Mouse (Mus musculus) telencephalon, adult 2 months (tissue): ENCODE measurements around the gene Fgf9.

Source experiments
- DNase-seq: peaks from one replicate; pipeline ENCODE4 v3.0.0-alpha.2; 2011; ENCODE audit warnings: low read depth, low spot score

Gene Fgf9

GRCm38 (mm10) chr14:58070481-58071119 lies at the start of gene Fgf9:
TSS of gene Fgf9 (plus strand) at chr14:58070547.
- no peak for DNase-seq

GRCm38 (mm10) chr14:58034567-58034966 lies 35.8 kb upstream of the Fgf9 start:
- DNase-seq = peak; percentile 29

GRCm38 (mm10) chr14:58036174-58036573 lies 34.2 kb upstream of the Fgf9 start:
- no peak for DNase-seq

- no peak for DNase-seq
These were observed 23.6 kb upstream of the Fgf9 start for GRCm38 (mm10) chr14:58046639-58047284.

- DNase-seq = no peak
These were observed 19.7 kb upstream of the Fgf9 start for GRCm38 (mm10) chr14:58050691-58051090.

- no peak for DNase-seq
These were observed 2.8 kb upstream of the Fgf9 start for GRCm38 (mm10) chr14:58067586-58067985.

GRCm38 (mm10) chr14:58068641-58069040 lies 1.7 kb upstream of the Fgf9 start:
- DNase-seq = no peak

GRCm38 (mm10) chr14:58069927-58070326 lies 420 bp upstream of the Fgf9 start:
- DNase-seq = no peak

- no peak for DNase-seq
These were observed 834 bp downstream of the Fgf9 start for GRCm38 (mm10) chr14:58071120-58071641.

GRCm38 (mm10) chr14:58071830-58072770 lies 1.8 kb downstream of the Fgf9 start:
- DNase-seq = no peak

GRCm38 (mm10) chr14:58072771-58073501 lies 2.6 kb downstream of the Fgf9 start:
- no peak for DNase-seq

GRCm38 (mm10) chr14:58073936-58074335 lies 3.6 kb downstream of the Fgf9 start:
- DNase-seq = no peak

- DNase-seq = no peak
These were observed 4.5 kb downstream of the Fgf9 start for GRCm38 (mm10) chr14:58074621-58075432.

GRCm38 (mm10) chr14:58075433-58076029 lies 5.2 kb downstream of the Fgf9 start:
- DNase-seq = no peak

GRCm38 (mm10) chr14:58076030-58076521 lies 5.7 kb downstream of the Fgf9 start:
- no peak for DNase-seq

- DNase-seq = no peak
These were observed 6.4 kb downstream of the Fgf9 start for GRCm38 (mm10) chr14:58076726-58077255.

- DNase-seq = no peak
These were observed 9.1 kb downstream of the Fgf9 start for GRCm38 (mm10) chr14:58079471-58079870.

GRCm38 (mm10) chr14:58081955-58082354 lies 11.6 kb downstream of the Fgf9 start:
- no peak for DNase-seq

- DNase-seq = no peak
These were observed 13.9 kb downstream of the Fgf9 start for GRCm38 (mm10) chr14:58084240-58084639.

GRCm38 (mm10) chr14:58087326-58087725 lies 17.0 kb downstream of the Fgf9 start:
- no peak for DNase-seq
